Mouse (Mus musculus): ENCODE measurements at regions not wholly inside any gene's neighbourhood (a gene's known extent, or its start where the extent isn't known, plus 50 kb on each side); places are given as distances from the start of the nearest gene placed in this dataset.

GRCm38 (mm10) chr4:64755986-64756385, 368.0 kb upstream of the Pappa start:
- no peak for ATAC-seq (replicated peaks; ENCODE audit: insufficient number of reproducible peaks, low FRiP score, low TSS enrichment, poor library complexity, severe bottlenecking)

GRCm38 (mm10) chr4:64768610-64769009, 355.4 kb upstream of the Pappa start:
- no peak for ATAC-seq (replicated peaks; ENCODE audit: insufficient number of reproducible peaks, low FRiP score, low TSS enrichment, poor library complexity, severe bottlenecking)

- ATAC-seq (replicated peaks; ENCODE audit: insufficient number of reproducible peaks, low FRiP score, low TSS enrichment, poor library complexity, severe bottlenecking) = no peak
Measured at GRCm38 (mm10) chr4:64803886-64804285, 320.1 kb upstream of the Pappa start.

- no peak for ATAC-seq (replicated peaks; ENCODE audit: insufficient number of reproducible peaks, low FRiP score, low TSS enrichment, poor library complexity, severe bottlenecking)
Measured at GRCm38 (mm10) chr4:64804996-64805395, 319.0 kb upstream of the Pappa start.

DNA sequence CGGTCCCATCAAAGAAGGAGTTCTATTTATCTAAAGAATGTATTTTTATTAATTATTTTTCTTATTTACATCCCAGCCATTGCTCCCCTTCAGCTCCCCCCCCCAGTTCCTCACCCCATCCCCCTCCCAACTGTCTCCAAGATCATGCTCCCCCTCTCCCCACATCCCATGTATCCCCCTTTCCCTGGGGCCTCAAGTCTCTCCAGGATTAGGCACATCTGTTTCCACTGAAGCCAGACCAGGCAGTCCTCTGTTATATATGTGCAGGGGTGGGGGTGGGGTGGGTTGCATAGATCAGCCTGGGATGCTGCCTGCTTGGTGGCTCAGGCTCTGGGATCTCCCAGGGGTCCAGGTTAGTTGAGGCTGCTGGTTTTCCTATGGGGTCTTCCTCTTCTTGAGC, 316.8 kb upstream of the Pappa start:
- no peak for ATAC-seq (replicated peaks; ENCODE audit: insufficient number of reproducible peaks, low FRiP score, low TSS enrichment, poor library complexity, severe bottlenecking)

- no peak for ATAC-seq (replicated peaks; ENCODE audit: insufficient number of reproducible peaks, low FRiP score, low TSS enrichment, poor library complexity, severe bottlenecking)
Measured at GRCm38 (mm10) chr4:64811974-64812373, 312.0 kb upstream of the Pappa start.

- no peak for ATAC-seq (replicated peaks; ENCODE audit: insufficient number of reproducible peaks, low FRiP score, low TSS enrichment, poor library complexity, severe bottlenecking)
Measured at GRCm38 (mm10) chr4:64812812-64813211, 311.2 kb upstream of the Pappa start.

- no peak for ATAC-seq (replicated peaks; ENCODE audit: insufficient number of reproducible peaks, low FRiP score, low TSS enrichment, poor library complexity, severe bottlenecking)
Measured at GRCm38 (mm10) chr4:64832882-64833281, 291.1 kb upstream of the Pappa start.

- no peak for ATAC-seq (replicated peaks; ENCODE audit: insufficient number of reproducible peaks, low FRiP score, low TSS enrichment, poor library complexity, severe bottlenecking)
Measured at GRCm38 (mm10) chr4:64874521-64874920, 249.5 kb upstream of the Pappa start.

GRCm38 (mm10) chr4:64876924-64877323, 247.1 kb upstream of the Pappa start:
- no peak for ATAC-seq (replicated peaks; ENCODE audit: insufficient number of reproducible peaks, low FRiP score, low TSS enrichment, poor library complexity, severe bottlenecking)

GRCm38 (mm10) chr4:64897935-64898334, 226.0 kb upstream of the Pappa start:
- no peak for ATAC-seq (replicated peaks; ENCODE audit: insufficient number of reproducible peaks, low FRiP score, low TSS enrichment, poor library complexity, severe bottlenecking)

DNA sequence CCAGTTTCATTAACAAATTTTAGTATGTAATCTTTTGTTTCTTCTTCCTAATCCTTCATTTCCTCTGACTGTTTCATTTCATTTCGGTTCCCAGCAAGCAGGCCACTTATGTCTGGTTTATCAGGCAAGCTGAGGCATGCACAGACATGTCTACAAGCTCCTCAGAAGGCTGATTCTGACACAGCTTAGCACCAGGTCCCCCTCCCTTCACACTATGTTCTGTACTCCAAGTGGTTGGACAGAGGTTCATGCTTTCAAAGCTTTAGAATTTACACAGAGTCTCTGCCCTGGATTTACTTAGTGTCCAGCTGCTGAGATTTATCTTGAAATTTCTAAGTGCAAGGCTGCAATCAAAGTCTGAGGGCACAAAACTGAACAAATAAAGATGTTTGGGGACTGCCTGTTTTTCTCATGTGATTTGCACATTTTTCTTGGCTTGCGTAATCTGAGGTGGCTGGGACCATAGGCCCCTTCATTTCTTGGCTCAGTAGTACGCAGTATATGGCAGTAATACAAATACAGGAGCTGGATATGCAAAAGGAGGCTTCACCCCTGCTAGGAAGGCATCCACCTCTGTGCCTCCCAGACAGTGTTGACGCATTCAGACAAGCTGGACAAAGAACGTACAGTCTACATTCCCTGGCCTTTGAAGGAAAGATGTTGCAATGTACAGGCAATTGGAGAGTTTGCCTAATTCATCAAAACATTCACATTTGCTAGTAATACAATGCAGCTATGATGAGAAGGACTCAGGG, 222.7 kb upstream of the Pappa start:
- no peak for ATAC-seq (replicated peaks; ENCODE audit: insufficient number of reproducible peaks, low FRiP score, low TSS enrichment, poor library complexity, severe bottlenecking)

DNA sequence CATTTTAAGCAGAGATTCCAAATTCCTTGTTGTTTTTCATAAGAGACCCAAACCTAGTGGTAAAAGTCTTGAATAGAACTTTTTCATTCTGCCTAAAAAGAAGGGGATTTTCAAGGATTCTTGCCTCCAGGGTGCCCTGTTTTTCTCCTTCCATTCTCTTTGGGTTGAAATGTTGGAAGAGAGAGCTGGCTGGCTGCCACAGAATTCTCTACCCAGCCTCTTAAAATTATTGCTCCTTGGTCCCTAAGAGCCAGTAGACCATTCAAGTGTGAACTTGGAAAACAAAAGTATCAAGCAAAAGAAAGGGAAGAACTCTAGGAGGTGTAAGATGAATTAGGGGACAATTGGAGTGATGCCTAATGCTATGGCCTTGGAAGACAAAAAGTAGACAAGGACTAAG, 200.2 kb upstream of the Pappa start:
- ATAC-seq (replicated peaks; ENCODE audit: insufficient number of reproducible peaks, low FRiP score, low TSS enrichment, poor library complexity, severe bottlenecking) = no peak

DNA sequence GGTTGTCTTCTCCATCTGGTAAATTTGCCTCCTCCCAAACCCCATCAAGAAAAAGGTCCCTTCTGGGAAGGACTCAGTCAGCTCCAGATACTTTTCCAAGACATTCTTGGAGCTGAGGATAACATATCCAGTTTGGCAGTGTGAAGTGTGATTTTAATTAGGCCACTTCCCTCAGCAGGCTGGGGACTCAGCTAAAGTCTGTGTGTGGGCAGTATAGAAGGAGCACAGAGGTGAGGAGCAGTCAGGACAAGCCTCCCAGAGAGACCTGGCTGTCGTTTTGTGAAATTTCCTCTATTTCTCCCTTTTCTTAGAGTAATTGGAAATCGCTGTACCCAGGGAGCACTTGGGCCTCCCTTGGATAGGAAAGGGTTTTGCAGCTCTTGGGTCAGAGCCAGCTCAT, 195.4 kb upstream of the Pappa start:
- ATAC-seq (replicated peaks; ENCODE audit: insufficient number of reproducible peaks, low FRiP score, low TSS enrichment, poor library complexity, severe bottlenecking) = no peak

DNA sequence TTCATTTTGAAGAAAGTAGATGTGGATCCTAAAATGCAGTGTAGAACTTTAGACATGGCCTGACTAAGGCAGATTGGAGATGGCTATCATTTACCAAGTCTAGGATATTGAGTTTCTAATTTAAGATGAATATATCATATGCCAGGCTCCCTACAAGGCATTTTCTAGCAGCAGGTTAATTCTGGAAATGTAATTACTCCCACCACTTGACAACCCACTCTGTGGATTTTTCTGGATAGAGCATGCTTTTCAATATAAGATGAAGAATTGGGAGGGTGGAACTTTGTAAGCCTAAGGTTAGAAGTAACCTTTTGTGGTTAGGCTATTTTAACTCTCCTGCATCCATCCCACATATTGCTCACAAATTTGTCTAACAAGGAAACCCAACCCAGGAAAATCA, 178.4 kb upstream of the Pappa start:
- ATAC-seq (replicated peaks; ENCODE audit: insufficient number of reproducible peaks, low FRiP score, low TSS enrichment, poor library complexity, severe bottlenecking) = no peak

- no peak for ATAC-seq (replicated peaks; ENCODE audit: insufficient number of reproducible peaks, low FRiP score, low TSS enrichment, poor library complexity, severe bottlenecking)
Measured at GRCm38 (mm10) chr4:64952651-64953050, 171.3 kb upstream of the Pappa start.

- no peak for ATAC-seq (replicated peaks; ENCODE audit: insufficient number of reproducible peaks, low FRiP score, low TSS enrichment, poor library complexity, severe bottlenecking)
Measured at GRCm38 (mm10) chr4:64958843-64959242, 165.1 kb upstream of the Pappa start.

GRCm38 (mm10) chr4:64961796-64962195, 162.2 kb upstream of the Pappa start:
- ATAC-seq (replicated peaks; ENCODE audit: insufficient number of reproducible peaks, low FRiP score, low TSS enrichment, poor library complexity, severe bottlenecking) = no peak

All from monocyte, adult 5-6 weeks (primary cell).